Mouse (Mus musculus) liver, adult 2 months (tissue): ENCODE measurements around the gene Dgkz.

Experiments
- CTCF ChIP-seq: fragments of 200-500 bp; IDR thresholded peaks from 2 replicates; pipeline ENCODE4 v1.5.1; 2011; ENCODE audit warnings: low read depth, low read length, control low read depth
- POLR2A ChIP-seq: fragments of 200-500 bp; IDR thresholded peaks from 2 replicates; pipeline ENCODE4 v1.6.1; 2011; ENCODE audit warnings: low read length, control low read depth; ENCODE audit not compliant: insufficient read depth; ENCODE audit errors: extremely low read depth

- peak; percentile 84 for TF ChIP-seq CTCF
- TF ChIP-seq POLR2A = no peak
These were observed 16.8 kb downstream of the Dgkz start for GRCm38 (mm10) chr2:91958701-91959457.
